Mouse (Mus musculus) liver, embryonic 16.5 days (tissue): ENCODE measurements around the gene Adam15. TPM values are rescaled to one million over a fixed set of nuclear protein-coding genes. Genes with fewer than 3 reads are reported as not detected.
A peak's percentile ranks its signal among the peaks of the same experiment; 100 is the strongest.

Source experiments
- ATAC-seq: fragments of 200-750 bp; cut with Nextera tagmentation; 2 replicates; pipeline ENCODE4 v1.8.0; 2017; ENCODE audit warnings: low read depth, mild to moderate bottlenecking, moderate number of reproducible peaks, moderate library complexity
- H3K27ac ChIP-seq: fragments of 300-500 bp; sonication (generic); 2 replicates; pipeline ENCODE4 v1.5.1; 2014; ENCODE audit warnings: mild to moderate bottlenecking, low read length
- H3K27me3 ChIP-seq: fragments of 300-500 bp; sonication (generic); 2 replicates; pipeline ENCODE4 v1.6.1; 2014; ENCODE audit warnings: low read depth, low read length, mixed read lengths; ENCODE audit not compliant: control insufficient read depth, insufficient read depth
- H3K36me3 ChIP-seq: fragments of 300-500 bp; sonication (generic); 2 replicates; pipeline ENCODE4 v1.6.1; 2014; ENCODE audit warnings: mild to moderate bottlenecking; ENCODE audit not compliant: control insufficient read depth, insufficient read depth
- H3K4me1 ChIP-seq: fragments of 300-500 bp; sonication (generic); 2 replicates; pipeline ENCODE4 v1.6.1; 2014; ENCODE audit warnings: low read depth, low read length, mixed read lengths; ENCODE audit not compliant: control insufficient read depth
- H3K4me2 ChIP-seq: fragments of 300-500 bp; sonication (generic); 2 replicates; pipeline ENCODE4 v1.6.1; 2014; ENCODE audit warnings: low read depth, low read length, mixed read lengths
- H3K4me3 ChIP-seq: fragments of 300-500 bp; sonication (generic); 2 replicates; pipeline ENCODE4 v1.5.1; 2014; ENCODE audit warnings: low read depth, mild to moderate bottlenecking, low read length
- H3K9ac ChIP-seq: fragments of 300-500 bp; sonication (generic); 2 replicates; pipeline ENCODE4 v1.6.1; 2014; ENCODE audit warnings: low read depth, low read length
- H3K9me3 ChIP-seq: fragments of 300-500 bp; sonication (generic); replicated peaks from 2 replicates; pipeline ENCODE4 v1.6.1; 2016; ENCODE audit warnings: low read length; ENCODE audit not compliant: control insufficient read depth
- WGBS: fragments of 180-500 bp; shearing (Covaris S2); extraction: QIAGEN DNeasy Blood & Tissue Kit; methylation state at CpG from one replicate; pipeline ENCODE4 v1.1.7; 2014; ENCODE audit not compliant: insufficient replicate concordance; 5-methylcytosine and 5-hydroxymethylcytosine counted together
- polyA plus RNA-seq: library from polyadenylated mRNA; unstranded; fragments of >200 nt; fragmentation: Nextera tagmentation; extraction: Ambion mirVana; gene quantifications from 2 replicates; pipeline ENCODE4 v1.2.1, GENCODE M21; 2015

Gene Adam15
- polyA plus RNA-seq, 1 experiment from 2014 or later, result 11.2 TPM

DNA sequence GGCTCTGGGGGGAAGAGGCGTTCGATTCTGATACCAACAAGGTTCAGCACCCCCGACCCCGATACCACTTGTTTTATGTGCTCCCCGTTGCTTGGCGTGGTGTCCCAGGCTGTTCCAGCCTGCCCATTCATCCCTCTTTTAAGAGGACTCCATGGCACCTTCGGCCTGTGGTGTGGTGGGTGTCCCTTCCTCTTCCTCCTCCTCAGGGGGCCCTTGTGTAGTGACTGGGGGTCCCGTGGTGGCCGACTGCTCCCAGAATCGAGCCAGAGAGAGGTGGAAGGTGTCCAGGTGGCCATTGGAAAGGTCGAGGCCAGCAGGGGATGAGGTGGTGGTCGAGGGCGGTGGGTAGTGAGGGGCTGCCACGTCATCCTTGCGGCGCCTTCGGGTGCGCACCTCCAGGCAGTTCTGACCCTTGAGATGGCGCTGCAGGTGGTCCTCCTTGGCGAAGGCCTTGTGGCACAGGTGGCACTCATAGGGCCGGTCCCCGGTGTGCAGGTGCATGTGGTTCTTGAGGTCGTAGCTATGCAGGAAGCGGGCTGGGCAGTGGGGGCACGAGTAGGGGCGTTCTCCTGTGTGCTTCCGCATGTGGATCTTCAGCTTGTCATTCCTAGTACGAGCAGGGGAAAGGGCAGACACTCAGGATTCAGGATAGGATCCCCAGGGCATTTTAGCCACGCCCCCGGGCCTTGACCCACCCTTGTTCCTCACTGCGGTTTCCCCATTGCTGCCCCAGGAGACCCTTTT, 29.8 kb upstream of the Adam15 start:
- 73% methylated on average over 31 of the region's 31 CpGs for WGBS
- Histone ChIP-seq H3K9me3 (no peaks in the 10 kb centered on the region), H3K4me1 (peaks cover 12% of the 10 kb centered on the region), H3K27me3 (no peaks in the 10 kb centered on the region), H3K36me3 (no peaks in the 10 kb centered on the region), H3K4me2 (no peak overlapping the region), H3K4me3 (no peak overlapping the region), H3K27ac (no peak overlapping the region), H3K9ac (no peak overlapping the region)
- no peak for ATAC-seq

DNA sequence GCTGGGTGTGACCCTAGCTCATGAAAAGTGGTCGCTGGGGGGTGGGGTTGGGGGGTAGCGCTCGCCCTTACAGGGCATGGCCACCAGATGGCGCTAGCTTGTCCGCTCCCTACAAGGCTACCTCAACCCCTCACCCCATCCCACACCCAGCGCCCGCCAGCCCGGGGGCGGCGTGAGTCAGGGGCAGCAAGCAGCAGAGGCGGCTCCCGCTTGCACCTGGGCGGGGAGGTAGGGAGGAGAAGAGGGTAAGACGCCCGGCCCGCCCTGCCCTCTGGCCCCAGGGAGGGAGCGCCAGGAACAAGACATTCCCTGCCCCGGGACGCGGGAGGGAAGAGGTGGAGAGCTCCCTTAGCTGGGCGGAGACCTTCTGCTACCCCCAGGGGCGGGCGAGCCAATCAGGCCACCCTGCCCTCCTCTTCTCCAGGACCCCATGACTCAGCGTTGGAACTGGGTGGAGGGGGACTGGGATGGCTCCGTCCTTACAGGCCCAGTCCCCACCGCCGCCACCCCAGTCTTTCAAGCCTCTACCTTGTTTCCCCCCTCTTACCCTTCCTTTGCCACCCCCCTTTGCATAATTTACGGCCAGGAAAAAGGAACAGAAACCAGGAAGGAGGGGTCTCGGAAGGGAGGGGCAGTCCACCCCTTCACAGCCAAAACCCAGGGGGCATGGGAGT, 28.7 kb upstream of the Adam15 start:
- H3K27ac ChIP-seq, result no peak overlapping the region
- no peaks in the 10 kb centered on the region for H3K9me3 ChIP-seq
- peak overlapping the region; percentile 54 for H3K4me3 ChIP-seq
- H3K4me1 ChIP-seq, result peaks cover 18% of the 10 kb centered on the region
- H3K27me3 ChIP-seq, result no peaks in the 10 kb centered on the region
- WGBS, result 4% methylated on average over 29 of the region's 29 CpGs
- H3K9ac ChIP-seq, result peak overlapping the region; percentile 52; the same call in 1 of the 2 replicates
- H3K36me3 ChIP-seq, result no peaks in the 10 kb centered on the region
- peak; percentile 72 for ATAC-seq
- H3K4me2 ChIP-seq, result peak overlapping the region; percentile 69

DNA sequence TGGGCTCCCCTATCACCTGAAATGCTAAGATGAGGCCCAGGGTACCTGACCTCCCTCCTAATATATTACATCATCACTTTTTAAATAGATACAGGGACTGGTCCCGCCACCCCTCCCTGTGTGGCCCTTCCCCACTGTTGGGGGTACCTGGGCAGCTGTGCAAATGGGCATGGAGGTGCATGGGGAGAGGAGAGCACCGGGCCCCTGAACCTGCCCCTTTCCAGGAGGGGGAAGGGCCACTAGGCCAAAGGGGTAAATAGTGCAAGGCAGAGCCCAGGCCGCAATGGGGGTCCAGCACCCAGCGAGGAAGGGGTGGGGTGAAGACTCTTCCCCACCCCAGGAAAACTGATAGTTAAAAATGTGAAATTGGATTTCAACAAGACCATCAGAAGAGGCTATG, 28.0 kb upstream of the Adam15 start:
- no peak overlapping the region for H3K9ac ChIP-seq
- no peak overlapping the region for H3K27ac ChIP-seq
- no peaks in the 10 kb centered on the region for H3K36me3 ChIP-seq
- no peak overlapping the region for H3K4me3 ChIP-seq
- H3K4me1 ChIP-seq, result peaks cover 18% of the 10 kb centered on the region
- no peak for ATAC-seq
- 71% methylated on average over 4 of the region's 4 CpGs for WGBS
- H3K27me3 ChIP-seq, result no peaks in the 10 kb centered on the region
- peak overlapping the region; percentile 69; the same call in 1 of the 2 replicates for H3K4me2 ChIP-seq
- no peaks in the 10 kb centered on the region for H3K9me3 ChIP-seq

DNA sequence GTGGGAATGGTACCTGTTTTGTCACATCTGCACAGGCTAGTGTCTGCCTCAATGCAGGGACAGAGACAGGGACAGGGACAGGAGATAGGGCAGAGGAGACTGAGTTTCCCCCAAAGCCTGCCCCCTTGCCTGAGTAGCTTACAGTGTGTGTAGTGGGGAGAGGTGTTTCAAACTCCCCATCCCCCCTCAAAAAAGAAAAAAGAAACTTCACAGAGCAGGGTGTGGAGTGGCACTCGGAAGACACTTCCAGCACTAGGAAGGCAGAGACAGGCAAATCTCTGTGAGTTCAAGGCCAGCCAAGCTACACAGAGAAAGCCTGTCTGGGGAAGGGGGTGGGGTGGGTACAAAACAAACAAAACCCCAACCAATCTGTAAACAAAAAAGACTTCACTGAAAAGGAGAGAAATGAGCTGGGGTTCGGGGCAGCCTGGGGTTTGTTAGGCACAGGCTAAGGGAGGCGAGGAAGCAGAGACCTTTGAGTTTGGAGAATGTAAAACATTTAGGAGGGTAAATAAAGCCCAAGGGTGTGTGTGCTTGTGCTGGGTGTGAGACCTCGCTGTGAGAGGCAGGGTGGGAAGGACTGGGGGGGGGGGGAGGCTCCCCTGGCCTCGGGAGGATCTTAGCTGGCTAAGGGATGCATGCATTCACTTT, 23.9 kb upstream of the Adam15 start:
- Histone ChIP-seq H3K9me3 (no peaks in the 10 kb centered on the region), H3K27me3 (no peaks in the 10 kb centered on the region), H3K9ac (no peak overlapping the region), H3K27ac (no peak overlapping the region), H3K4me2 (no peak overlapping the region), H3K4me1 (peaks cover 14% of the 10 kb centered on the region), H3K36me3 (no peaks in the 10 kb centered on the region), H3K4me3 (no peak overlapping the region)
- WGBS, result 28% methylated on average over 5 of the region's 5 CpGs
- ATAC-seq, result no peak

DNA sequence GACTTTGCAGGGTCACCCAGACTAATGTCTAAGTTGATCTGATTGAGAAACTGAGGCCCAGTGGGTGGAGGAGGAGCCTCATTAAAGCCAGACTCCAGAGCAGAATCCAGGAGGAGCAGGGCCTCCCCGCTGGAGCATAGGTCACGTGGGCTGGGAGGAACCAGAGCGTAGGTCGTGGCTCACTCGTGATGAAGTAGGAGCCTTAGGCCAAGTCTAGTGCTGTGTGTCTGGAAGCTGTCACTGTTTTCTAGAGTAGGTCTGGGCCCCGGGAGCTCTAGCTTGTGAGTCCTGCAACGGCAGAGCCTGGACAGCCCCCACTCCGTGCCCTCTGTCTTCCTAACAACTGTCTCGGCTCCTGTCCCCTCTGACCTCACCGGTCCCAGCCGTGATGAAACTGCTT, 17.5 kb upstream of the Adam15 start:
- ATAC-seq, result no peak
- no peak overlapping the region for H3K4me3 ChIP-seq
- WGBS, result 56% methylated on average over 11 of the region's 11 CpGs
- H3K27ac ChIP-seq, result no peak overlapping the region
- H3K9me3 ChIP-seq, result no peaks in the 10 kb centered on the region
- no peaks in the 10 kb centered on the region for H3K27me3 ChIP-seq
- no peak overlapping the region for H3K9ac ChIP-seq
- no peaks in the 10 kb centered on the region for H3K36me3 ChIP-seq
- H3K4me2 ChIP-seq, result no peak overlapping the region
- H3K4me1 ChIP-seq, result no peaks in the 10 kb centered on the region

DNA sequence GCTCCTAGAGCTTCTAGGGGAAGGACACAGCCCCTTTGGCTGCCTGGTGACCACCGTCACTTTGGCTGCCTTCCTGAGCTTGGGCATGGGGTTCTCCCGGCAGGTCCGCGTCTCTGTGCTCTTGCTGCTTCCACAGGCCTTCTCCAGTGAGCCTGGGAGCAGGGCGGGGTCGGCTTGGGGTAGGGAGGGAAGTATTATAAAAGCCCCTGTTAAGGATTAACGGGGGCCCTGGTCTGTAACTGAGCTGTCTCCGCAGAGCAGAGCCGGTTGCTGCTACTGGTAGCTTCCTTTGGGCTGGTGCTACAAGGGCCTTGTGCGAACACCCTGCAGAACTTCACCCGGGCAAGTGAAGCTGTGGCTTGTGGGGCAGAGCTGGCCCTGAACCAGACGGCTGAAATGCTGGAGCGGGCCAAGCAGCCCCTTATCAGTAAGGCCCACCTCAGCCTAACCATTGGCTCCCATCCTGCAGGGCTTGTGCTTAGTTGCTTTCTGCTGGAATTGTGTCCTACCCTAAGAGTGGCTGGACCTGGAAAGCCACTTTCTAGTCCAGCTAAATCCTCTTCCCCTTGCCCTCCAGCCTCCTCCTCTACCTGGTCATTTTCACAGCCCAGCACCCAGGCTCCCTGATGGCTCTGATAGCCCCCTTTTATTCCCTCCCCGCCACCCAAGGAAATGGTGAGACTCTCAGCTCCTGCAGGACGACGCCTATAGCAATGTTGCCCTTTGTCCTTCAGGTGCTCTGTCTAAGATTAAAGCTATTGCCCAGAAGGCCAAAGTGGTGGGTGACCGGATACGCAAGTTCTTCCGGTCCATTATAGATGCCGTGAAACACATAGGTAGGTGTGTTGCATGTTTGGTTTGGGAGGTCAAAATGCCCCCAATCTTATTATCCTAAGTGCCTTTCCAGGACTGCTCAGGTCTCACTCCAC, 16.0 kb upstream of the Adam15 start:
- Histone ChIP-seq H3K9ac (no peak overlapping the region), H3K4me3 (no peak overlapping the region), H3K36me3 (no peaks in the 10 kb centered on the region), H3K27ac (no peak overlapping the region), H3K27me3 (no peaks in the 10 kb centered on the region), H3K4me2 (no peak overlapping the region), H3K9me3 (no peaks in the 10 kb centered on the region), H3K4me1 (no peaks in the 10 kb centered on the region)
- no peak for ATAC-seq
- WGBS, result 65% methylated on average over 20 of the region's 20 CpGs

DNA sequence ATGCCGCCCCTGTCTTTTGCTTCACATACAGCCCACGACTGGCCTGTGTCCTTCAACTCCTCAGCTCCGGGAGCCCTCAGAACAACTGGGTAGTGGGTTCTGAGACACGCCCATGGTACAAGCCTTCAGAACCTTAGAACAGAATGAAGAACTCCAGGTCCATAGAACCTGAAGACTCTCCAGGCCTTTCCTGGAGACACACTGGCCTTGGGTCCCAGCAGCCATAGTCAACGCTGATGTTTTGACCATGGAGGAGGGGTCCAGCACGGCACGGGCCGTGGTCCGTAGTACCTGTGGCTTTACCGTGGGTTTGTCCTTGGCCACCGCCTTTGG, 15.3 kb upstream of the Adam15 start, which contains the start of gene Dcst1:
Gene Dcst1, minus strand, starts transcription at position 101 of the 333 bp plus-strand sequence.
- Histone ChIP-seq H3K27me3 (no peaks in the 10 kb centered on the region), H3K4me3 (no peak within 1 kb of the TSS), H3K9me3 (no peaks in the 10 kb centered on the region), H3K27ac (no peak within 1 kb of the TSS), H3K4me1 (no peaks in the 10 kb centered on the region), H3K4me2 (no peak within 1 kb of the TSS), H3K9ac (no peak within 1 kb of the TSS), H3K36me3 (no peaks in the 10 kb centered on the region)
- no peak for ATAC-seq
- 75% methylated on average over 11 of the region's 11 CpGs for WGBS

DNA sequence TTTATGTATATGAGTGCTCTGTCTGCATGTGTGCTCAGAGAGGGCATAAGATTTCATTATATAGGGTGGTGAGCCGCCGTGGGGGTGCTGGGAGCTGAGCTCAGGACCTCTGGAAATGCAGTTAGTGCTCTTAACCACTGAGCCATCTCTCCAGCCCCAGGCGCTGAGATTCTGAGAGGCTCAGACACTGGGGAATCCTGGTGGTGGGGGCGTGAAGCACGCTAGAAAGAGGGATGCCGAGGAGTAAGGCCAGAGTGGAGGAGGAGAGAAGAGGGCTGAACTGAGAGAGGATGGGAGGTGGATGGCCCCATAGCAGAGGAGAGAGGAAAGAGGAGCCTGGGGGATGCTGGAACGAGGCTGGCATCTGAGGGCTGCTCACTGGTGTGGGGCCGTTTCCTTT, 14.8 kb upstream of the Adam15 start:
- Histone ChIP-seq H3K9ac (no peak overlapping the region), H3K27ac (no peak overlapping the region), H3K36me3 (no peaks in the 10 kb centered on the region), H3K27me3 (no peaks in the 10 kb centered on the region), H3K4me3 (no peak overlapping the region), H3K4me2 (no peak overlapping the region), H3K4me1 (no peaks in the 10 kb centered on the region), H3K9me3 (no peaks in the 10 kb centered on the region)
- no peak for ATAC-seq
- 55% methylated on average over 8 of the region's 8 CpGs for WGBS
